Mouse (Mus musculus) olfactory bulb, adult 2 months (tissue): ENCODE measurements at regions not wholly inside any gene's neighbourhood (a gene's known extent, or its start where the extent isn't known, plus 50 kb on each side); places are given as distances from the start of the nearest gene placed in this dataset.
"Not testable (repeated sequence)": the region's sequence is repeated elsewhere in the genome, so short reads cannot be mapped to it uniquely, and the experiment has no call there.

Source experiments
- H3K27ac ChIP-seq: fragments of 200-500 bp; 2 replicates; pipeline ENCODE4 v1.5.1; 2012; ENCODE audit warnings: low read depth, low read length; ENCODE audit not compliant: insufficient read depth
- H3K4me1 ChIP-seq: fragments of 200-500 bp; 2 replicates; pipeline ENCODE4 v1.6.1; 2012; ENCODE audit warnings: low read length; ENCODE audit not compliant: control insufficient read depth, insufficient read depth
- H3K4me3 ChIP-seq: fragments of 200-500 bp; 2 replicates; pipeline ENCODE4 v1.5.1; 2012; ENCODE audit warnings: mild to moderate bottlenecking, low read depth, low read length, moderate library complexity; ENCODE audit not compliant: insufficient read depth
- CTCF ChIP-seq: fragments of 200-500 bp; IDR thresholded peaks from 2 replicates; pipeline ENCODE4 v1.5.1; 2012; ENCODE audit warnings: low read depth, mild to moderate bottlenecking, low read length, moderate library complexity; ENCODE audit not compliant: insufficient read depth
- POLR2A ChIP-seq: fragments of 200-500 bp; IDR thresholded peaks from 2 replicates; pipeline ENCODE4 v1.6.1; 2012; ENCODE audit warnings: mild to moderate bottlenecking, low read depth, low read length, moderate library complexity; ENCODE audit not compliant: insufficient read depth
- WGBS: fragments of 180-500 bp; shearing (Covaris S2); methylation state at CpG from one replicate; pipeline ENCODE4 v1.1.7; 2018; 5-methylcytosine and 5-hydroxymethylcytosine counted together

DNA sequence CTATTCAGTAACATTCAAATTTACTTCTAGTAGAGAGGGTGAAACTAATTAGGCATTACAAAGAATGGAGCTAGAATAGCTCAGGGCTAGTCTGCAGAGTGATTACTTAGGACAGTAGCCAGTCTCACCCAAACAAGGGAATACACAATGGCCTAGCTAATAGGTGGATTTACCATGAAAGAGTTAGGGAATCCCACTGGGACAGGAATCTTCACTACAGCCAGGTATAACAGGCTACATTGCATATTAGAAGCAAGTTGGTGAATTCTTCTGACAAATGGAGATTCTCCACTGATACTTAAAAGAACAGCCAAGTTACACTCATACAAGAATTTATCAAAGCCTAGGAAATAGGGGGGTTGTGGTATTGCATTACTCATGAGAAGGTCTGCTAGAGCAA lies 670.2 kb upstream of the Chrm3 start:
- H3K27ac ChIP-seq, H3K4me1 ChIP-seq, H3K4me3 ChIP-seq: not testable (repeated sequence)

DNA sequence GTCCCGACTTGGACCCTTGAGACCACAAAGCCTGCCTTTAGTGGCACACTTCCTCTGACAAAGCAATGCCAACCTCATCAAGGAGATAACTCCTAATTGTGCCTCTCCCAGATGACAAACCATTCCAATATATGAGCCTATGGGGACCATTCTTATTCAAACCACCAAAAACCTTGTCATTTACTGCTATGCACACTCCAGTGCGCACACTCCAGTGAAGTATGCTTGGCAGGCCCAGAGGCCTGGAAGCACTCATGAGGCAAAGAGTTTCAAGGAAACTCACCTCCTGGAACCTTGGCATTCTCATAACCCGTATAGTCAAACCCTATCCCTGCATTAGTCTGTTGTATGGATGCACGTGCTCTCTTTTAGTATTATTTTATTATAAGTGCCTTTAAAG lies 669.7 kb upstream of the Chrm3 start:
- Histone ChIP-seq H3K4me1 (no peaks in the 10 kb centered on the region), H3K4me3 (no peak overlapping the region), H3K27ac (no peak overlapping the region)
- TF ChIP-seq POLR2A = no peak
- TF ChIP-seq CTCF = no peak
- WGBS = 82% methylated on average over 4 of the region's 4 CpGs

DNA sequence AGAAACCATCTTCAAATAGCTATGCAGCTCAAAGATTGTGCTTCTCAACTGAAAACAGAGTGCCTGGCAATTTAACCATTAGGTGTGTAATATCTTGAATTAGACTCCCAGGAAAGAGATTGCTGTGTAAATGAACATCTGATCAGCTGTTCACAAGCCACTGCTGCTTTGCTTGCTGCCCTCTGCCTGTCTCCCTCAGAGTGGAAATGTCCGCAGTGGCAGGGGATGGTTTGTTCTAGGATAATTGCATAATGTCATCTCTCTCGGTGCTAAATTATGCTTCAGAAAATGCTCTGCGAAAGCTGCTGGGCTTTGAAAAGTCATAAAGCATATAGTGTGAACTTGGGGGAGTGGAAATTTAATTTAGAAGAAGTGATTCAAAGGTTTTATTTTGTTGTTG lies 665.3 kb upstream of the Chrm3 start:
- WGBS = 42% methylated on average over 3 of the region's 3 CpGs
- no peak overlapping the region for H3K4me3 ChIP-seq
- no peaks in the 10 kb centered on the region for H3K4me1 ChIP-seq
- TF ChIP-seq CTCF = no peak
- no peak for TF ChIP-seq POLR2A
- H3K27ac ChIP-seq = no peak overlapping the region

DNA sequence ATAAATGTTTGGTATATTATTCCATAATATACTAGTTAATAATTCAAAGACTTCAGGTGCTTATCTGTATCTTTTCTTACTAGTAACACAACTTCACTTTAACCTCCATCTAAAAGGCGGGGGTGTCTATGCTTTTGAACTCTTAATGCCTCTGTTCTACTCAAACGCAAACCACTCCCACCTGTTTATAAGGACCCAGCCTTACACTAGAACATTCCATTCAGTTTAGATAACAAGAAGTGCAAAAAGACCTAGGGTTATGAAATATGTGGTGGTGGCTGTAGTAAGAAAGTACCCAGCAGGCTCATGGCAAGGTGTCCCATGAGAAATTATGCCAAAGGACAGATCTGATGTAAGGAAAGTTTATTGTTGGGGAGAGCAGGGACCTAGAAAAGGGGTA lies 663.8 kb upstream of the Chrm3 start:
- no peak for TF ChIP-seq POLR2A
- TF ChIP-seq CTCF = no peak
- Histone ChIP-seq H3K27ac (no peak overlapping the region), H3K4me1 (no peaks in the 10 kb centered on the region), H3K4me3 (no peak overlapping the region)
- 97% methylated on average over 2 of the region's 2 CpGs for WGBS

DNA sequence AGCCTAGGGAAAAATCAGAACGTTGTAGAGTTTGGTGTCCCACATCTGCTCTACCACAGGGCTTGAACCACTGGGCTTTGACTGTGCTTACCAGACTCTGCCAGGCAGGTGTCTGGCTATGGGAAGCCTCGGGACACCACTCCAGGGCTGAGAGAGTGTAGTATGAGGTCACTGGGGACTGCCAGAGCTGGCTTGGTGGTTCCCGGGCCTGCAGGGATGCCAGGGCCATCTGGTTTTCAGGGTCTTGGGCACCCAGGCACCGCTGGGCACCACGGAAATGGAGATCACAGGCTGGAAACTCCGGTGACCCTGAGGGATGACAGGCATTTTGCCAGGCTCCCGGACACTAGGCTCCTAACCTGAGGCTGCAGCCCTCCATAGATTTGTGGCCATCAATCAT lies 656.9 kb upstream of the Chrm3 start:
- no peak overlapping the region for H3K27ac ChIP-seq
- H3K4me1 ChIP-seq = no peaks in the 10 kb centered on the region
- H3K4me3 ChIP-seq = no peak overlapping the region
- TF ChIP-seq CTCF (no peak), POLR2A (no peak)
- WGBS = 90% methylated on average over 7 of the region's 7 CpGs

DNA sequence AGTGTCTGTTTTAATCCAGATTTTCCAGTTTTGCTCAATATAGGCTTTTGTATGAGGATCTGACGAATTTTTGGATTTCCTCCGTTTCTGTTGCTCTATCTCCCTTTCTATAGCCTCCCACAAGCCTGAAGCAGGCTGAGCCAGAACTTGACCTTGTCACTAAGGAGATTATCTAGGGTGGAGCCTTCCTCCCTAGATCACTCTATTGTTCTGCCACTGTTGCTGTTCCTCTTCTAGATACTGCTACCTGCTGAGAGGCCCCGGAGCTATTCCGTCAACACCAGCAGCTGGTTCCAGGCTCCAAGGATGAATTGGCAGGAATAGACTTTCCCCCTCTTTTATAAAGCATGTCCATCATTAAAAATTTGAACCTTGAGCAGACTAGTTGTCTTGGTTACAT lies 644.7 kb upstream of the Chrm3 start:
- Histone ChIP-seq H3K4me1 (no peaks in the 10 kb centered on the region), H3K4me3 (no peak overlapping the region), H3K27ac (no peak overlapping the region)
- TF ChIP-seq CTCF (no peak), POLR2A (no peak)
- 54% methylated on average over 4 of the region's 4 CpGs for WGBS

DNA sequence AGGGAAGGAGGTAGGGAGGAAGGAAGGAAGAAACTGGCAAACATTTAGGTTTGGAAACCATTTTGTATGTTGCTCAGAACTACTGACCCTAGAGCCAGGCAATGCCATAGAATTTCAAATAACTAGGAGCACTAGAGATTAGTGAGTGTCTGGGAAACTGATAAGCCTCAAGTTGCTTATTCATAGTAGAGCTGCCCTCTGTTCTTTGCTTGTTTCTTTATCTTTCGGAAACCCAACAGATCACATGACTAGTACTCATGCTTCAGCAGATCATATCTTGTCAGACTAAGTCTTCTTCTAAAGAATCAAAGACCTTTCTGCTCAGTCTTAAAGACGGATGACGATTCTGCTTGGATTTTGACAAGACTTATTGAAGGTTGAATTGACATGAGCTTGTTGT lies 630.5 kb upstream of the Chrm3 start:
- WGBS = 91% methylated on average over 3 of the region's 3 CpGs
- no peak overlapping the region for H3K27ac ChIP-seq
- no peaks in the 10 kb centered on the region for H3K4me1 ChIP-seq
- TF ChIP-seq POLR2A (no peak), CTCF (no peak)
- no peak overlapping the region for H3K4me3 ChIP-seq

DNA sequence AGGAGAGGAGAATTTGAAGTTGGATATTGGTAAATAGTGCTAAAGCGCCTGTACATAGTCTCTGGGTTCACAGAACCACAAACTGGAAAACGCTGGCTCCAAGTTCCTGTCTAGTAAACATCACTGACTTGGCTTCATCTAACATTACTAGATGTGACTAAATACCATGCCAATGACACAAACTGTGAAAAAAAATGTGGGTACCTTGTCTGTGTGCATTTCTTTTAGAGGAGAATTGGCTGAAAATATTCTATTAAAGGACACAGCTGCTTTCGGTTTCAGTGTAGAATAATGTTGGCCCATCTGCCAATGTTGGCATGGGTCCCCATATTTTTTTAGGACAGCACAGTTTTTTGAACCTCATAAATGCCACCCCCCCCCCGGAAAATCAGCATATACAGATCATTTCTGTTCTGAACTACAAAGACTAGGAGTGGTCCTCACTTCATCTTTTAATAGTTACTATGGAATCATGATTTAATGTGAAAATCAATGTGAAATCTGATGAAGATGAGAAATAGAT lies 629.9 kb upstream of the Chrm3 start:
- TF ChIP-seq CTCF (no peak), POLR2A (no peak)
- no peaks in the 10 kb centered on the region for H3K4me1 ChIP-seq
- WGBS = 81% methylated on average over 4 of the region's 4 CpGs
- no peak overlapping the region for H3K4me3 ChIP-seq
- no peak overlapping the region for H3K27ac ChIP-seq

DNA sequence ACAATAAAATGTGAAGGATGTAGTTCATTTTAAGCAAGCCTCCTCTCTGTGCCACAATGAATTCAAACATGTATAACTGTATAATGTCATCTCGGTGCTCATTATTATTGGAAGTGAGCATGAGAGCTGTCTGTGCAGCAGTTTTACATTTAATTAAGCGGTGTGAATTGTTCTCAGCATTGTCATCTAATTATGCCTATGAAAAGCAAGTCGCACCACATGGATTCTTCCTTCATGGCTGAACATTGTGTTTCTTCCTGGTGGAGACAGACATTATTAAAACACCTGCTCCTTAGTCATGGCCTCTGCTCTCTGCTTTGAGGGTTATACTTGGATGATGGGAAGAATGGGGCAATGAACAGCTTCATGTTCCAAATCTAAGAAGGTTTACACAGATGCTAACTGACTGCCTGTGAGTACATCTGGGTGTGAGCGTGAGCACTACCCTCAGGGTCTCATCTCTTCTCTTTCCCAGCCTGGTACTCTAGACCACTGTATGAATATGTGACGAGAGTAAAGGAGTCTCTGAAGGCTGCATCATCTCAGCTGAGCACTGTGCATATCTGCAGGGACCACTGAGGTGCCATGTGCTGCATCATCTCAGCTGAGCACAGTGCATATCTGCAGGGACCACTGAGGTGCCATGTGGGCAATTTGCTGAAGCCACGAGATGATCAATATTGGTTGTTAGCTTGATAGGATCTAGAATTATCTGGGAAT lies 628.6 kb upstream of the Chrm3 start:
- no peak for TF ChIP-seq POLR2A
- TF ChIP-seq CTCF = no peak
- Histone ChIP-seq H3K27ac (no peak overlapping the region), H3K4me1 (no peaks in the 10 kb centered on the region), H3K4me3 (no peak overlapping the region)
- WGBS = 77% methylated on average over 6 of the region's 6 CpGs

DNA sequence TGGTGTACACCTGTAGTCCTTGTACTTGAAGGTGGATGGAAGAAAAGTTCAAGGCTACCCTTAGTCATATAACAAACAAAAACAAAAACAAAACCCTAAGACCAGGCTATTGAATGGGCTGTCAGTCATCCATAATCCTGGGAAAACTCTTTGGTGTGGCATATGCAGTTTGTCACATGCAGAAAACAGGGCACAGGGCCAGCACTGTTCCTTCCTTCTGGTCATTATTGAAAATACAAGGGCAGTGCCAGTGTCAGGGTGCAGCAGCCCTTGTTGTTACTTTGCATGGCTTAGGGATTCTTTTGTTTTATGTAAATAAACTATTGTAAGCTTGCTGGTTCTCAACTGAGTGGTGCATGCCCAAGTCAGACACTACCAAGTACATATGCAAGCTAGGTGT lies 623.1 kb upstream of the Chrm3 start:
- TF ChIP-seq CTCF (no peak), POLR2A (no peak)
- Histone ChIP-seq H3K4me3 (no peak overlapping the region), H3K4me1 (no peaks in the 10 kb centered on the region), H3K27ac (no peak overlapping the region)
